Mouse (Mus musculus) midbrain, embryonic 16.5 days (tissue): ENCODE results near the gene Tapbp. TPM values are rescaled to one million over a fixed set of nuclear protein-coding genes. Genes with fewer than 3 reads are reported as not detected.

ENCODE experiments used
- ATAC-seq: fragments of 200-750 bp; cut with Nextera tagmentation; 2 replicates; pipeline ENCODE4 v1.8.0; 2017; ENCODE audit warnings: moderate TSS enrichment
- H3K27ac ChIP-seq: fragments of 300-500 bp; sonication (generic); 2 replicates; pipeline ENCODE4 v1.5.1; 2014; ENCODE audit warnings: mild to moderate bottlenecking, low read length, mixed read lengths
- H3K27me3 ChIP-seq: fragments of 300-500 bp; sonication (generic); 2 replicates; pipeline ENCODE4 v1.6.1; 2014; ENCODE audit warnings: low read depth, low read length, mixed read lengths; ENCODE audit not compliant: control insufficient read depth, insufficient read depth
- H3K36me3 ChIP-seq: fragments of 300-500 bp; sonication (generic); 2 replicates; pipeline ENCODE4 v1.6.1; 2014; ENCODE audit warnings: mild to moderate bottlenecking, low read length, moderate library complexity, mixed read lengths; ENCODE audit not compliant: control insufficient read depth, insufficient read depth
- H3K4me1 ChIP-seq: fragments of 300-500 bp; sonication (generic); 2 replicates; pipeline ENCODE4 v1.6.1; 2014; ENCODE audit warnings: mild to moderate bottlenecking, low read length, mixed read lengths; ENCODE audit not compliant: control insufficient read depth, insufficient read depth
- H3K4me2 ChIP-seq: fragments of 300-500 bp; sonication (generic); 2 replicates; pipeline ENCODE4 v1.6.1; 2014; ENCODE audit warnings: mild to moderate bottlenecking, low read length, mixed read lengths
- H3K4me3 ChIP-seq: fragments of 300-500 bp; sonication (generic); 2 replicates; pipeline ENCODE4 v1.5.1; 2014; ENCODE audit warnings: low read depth, mild to moderate bottlenecking, low read length, moderate library complexity, mixed read lengths
- H3K9ac ChIP-seq: fragments of 300-500 bp; sonication (generic); 2 replicates; pipeline ENCODE4 v1.6.1; 2014; ENCODE audit warnings: low read depth, low read length, mixed read lengths
- H3K9me3 ChIP-seq: fragments of 300-500 bp; sonication (generic); replicated peaks from 2 replicates; pipeline ENCODE4 v1.6.1; 2014; ENCODE audit warnings: mild to moderate bottlenecking, low read length, mixed read lengths; ENCODE audit not compliant: control insufficient read depth, poor library complexity, severe bottlenecking
- WGBS: fragments of 180-500 bp; shearing (Covaris S2); extraction: QIAGEN DNeasy Blood & Tissue Kit; methylation state at CpG from one replicate; pipeline ENCODE4 v1.1.7; 2014; 5-methylcytosine and 5-hydroxymethylcytosine counted together
- polyA plus RNA-seq: library from polyadenylated mRNA; unstranded; fragments of >200 nt; fragmentation: Nextera tagmentation; extraction: Ambion mirVana; gene quantifications from 2 replicates; pipeline ENCODE4 v1.2.1, GENCODE M21; 2015

Tapbp gene
- polyA plus RNA-seq, 1 experiment from 2014 or later: 26.1 TPM

DNA sequence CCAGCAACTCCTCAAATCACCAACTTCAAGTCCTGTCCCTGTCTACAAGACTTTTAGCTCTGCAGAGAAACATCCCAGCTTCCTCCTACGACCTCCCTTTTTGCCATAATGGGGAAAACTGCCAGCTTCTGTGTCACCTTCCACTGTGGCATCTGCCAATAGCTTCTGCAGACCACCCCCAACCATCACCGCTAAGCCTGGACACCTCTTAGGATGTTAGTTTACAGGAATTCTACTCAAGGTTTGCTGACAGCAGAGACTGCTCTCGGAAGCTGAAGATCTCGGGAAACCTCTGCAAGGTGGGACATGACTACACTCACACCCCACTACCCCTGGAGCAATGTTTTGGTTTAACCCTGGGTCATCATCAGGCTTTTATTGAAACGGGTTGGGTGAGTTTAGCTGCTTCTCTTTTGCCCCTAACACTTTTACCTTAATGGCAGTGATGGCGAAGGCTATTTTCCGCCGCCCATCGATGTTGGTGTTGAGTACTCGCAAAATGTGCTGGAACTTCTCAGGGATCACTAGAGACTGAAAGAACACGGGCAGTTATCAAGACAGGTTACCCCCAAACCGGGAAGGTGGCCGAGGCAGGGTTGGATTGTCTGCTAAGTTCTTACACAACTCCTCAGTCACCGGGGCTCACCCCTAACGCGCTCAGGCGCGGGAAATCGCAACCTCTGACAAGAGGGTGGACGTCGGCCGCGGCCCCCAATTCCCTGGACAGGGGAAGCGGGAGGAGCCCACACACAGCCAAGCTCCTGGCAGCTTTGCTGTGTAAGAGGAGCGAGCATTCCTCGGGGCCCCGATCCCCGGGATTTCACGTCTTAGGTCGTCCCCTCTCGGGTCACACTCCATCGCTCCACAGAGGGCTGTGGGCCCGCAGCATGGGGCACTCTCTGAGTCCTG lies 39.2 kb downstream of the Tapbp start:
- peaks cover 51% of the 10 kb centered on the region for H3K4me1 ChIP-seq

DNA sequence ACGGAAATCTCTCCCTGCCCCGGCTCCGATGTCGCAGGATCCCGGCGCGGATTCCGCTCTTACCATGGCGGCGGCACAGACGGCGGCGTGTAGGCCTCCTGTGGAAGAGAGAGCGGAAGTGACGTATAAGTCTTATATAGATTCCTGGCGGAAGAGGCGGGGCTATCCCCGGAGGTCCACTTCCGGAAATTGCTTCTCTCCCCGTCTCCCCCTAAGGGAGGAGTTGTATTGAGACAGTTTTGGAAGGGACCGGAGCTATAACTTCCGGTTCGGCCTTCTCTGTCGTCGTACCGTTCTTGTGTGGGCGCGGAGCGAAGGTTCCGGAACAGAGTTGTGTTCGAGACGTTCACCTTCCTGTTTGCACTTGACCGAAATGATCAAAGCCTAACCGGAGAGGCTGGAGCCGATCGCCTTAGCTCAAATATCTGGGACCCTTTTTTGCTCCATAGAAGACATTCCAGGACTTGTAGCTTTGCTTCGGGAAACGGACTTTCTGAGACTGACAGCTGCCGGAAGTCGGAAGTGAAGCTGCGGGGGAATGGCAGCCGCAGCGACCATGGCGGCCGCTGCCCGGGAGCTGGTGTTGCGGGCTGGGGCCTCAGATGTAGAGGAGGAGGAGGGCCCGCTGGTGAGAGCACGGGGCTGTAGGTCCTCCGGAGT lies 40.0 kb downstream of the Tapbp start, which contains the start of the genes Vps52 and Rps18:
Vps52 (plus strand) TSS at position 258 of the 660 bp plus-strand sequence.
Rps18 (minus strand) TSS at position 447 of the 660 bp plus-strand sequence.
- peaks cover 43% of the 10 kb centered on the region for H3K4me1 ChIP-seq
- peak within 1 kb of the TSS; percentile 88 for H3K4me3 ChIP-seq
- no peaks in the 10 kb centered on the region for H3K27me3 ChIP-seq
- no peaks in the 10 kb centered on the region for H3K9me3 ChIP-seq
- WGBS: under 1% methylated on average over 50 of the region's 50 CpGs
- H3K27ac ChIP-seq: peak within 1 kb of the TSS; percentile 94
- ATAC-seq: peak; percentile 84
- H3K4me2 ChIP-seq: peak within 1 kb of the TSS; percentile 97
- H3K9ac ChIP-seq: peak within 1 kb of the TSS; percentile 94
- peaks cover 20% of the 10 kb centered on the region; the same call in 1 of the 2 replicates for H3K36me3 ChIP-seq

More for the DNA sequence above, 39.2 kb downstream of the Tapbp start:
- ATAC-seq: peak; percentile 58
- WGBS: under 1% methylated on average over 33 of the region's 33 CpGs
- peak overlapping the region; percentile 94 for H3K9ac ChIP-seq
- peak overlapping the region; percentile 87 for H3K27ac ChIP-seq
- H3K27me3 ChIP-seq: no peaks in the 10 kb centered on the region
- H3K36me3 ChIP-seq: peaks cover 19% of the 10 kb centered on the region; the same call in 1 of the 2 replicates
- no peaks in the 10 kb centered on the region for H3K9me3 ChIP-seq
- peak overlapping the region; percentile 88 for H3K4me3 ChIP-seq
- H3K4me2 ChIP-seq: peak overlapping the region; percentile 97

DNA sequence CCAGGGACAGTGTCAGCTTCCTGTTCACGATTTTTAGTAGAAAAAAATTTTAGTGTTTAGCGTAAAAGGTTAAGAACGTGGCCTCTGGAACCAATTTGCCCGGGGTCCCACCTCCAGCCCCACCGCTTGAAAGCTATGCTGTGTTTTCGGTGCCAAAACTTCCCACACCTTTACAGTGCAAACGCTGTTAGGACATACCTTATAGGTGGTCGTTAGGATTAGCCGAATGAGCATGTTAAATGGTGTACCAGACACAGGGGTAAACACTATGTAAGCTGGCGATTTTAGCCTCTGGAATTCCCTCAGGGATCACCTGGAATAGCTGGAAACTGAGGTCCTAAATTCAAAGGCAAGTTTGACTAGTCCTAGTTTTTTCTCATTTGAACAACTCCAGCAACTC lies 40.6 kb downstream of the Tapbp start:
- Histone ChIP-seq H3K4me3 (peak overlapping the region; percentile 88), H3K27ac (peak overlapping the region; percentile 94), H3K36me3 (peaks cover 26% of the 10 kb centered on the region; the same call in 1 of the 2 replicates), H3K9me3 (no peaks in the 10 kb centered on the region), H3K27me3 (no peaks in the 10 kb centered on the region), H3K4me1 (peaks cover 41% of the 10 kb centered on the region), H3K4me2 (peak overlapping the region; percentile 82), H3K9ac (peak overlapping the region; percentile 87)
- 9% methylated on average over 10 of the region's 10 CpGs for WGBS
- ATAC-seq: no peak

DNA sequence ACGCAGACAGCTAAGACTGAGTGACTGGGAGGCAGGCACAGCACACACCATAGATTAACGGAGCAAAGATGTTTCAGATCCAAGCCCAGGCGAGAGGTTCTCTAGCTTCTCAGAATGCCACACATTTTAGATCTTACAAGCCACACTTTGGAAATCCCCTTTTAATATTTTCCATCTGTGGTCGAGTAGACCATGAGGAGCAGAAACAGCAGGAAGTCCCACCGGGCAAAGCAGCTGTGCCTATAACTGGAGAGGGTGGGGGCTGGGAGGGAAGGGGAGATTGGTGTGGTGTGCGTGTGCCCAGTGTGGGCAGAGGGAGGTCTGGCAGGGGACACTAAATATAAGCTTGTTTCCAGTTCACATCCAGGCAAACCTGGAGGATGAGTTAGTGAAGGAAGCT lies 41.8 kb downstream of the Tapbp start:
- no peak for ATAC-seq
- Histone ChIP-seq H3K9ac (no peak overlapping the region), H3K9me3 (no peaks in the 10 kb centered on the region), H3K27ac (no peak overlapping the region), H3K4me2 (no peak overlapping the region), H3K36me3 (peaks cover 31% of the 10 kb centered on the region), H3K4me1 (peaks cover 31% of the 10 kb centered on the region), H3K27me3 (no peaks in the 10 kb centered on the region), H3K4me3 (no peak overlapping the region)
- WGBS: 88% methylated on average over 6 of the region's 6 CpGs

DNA sequence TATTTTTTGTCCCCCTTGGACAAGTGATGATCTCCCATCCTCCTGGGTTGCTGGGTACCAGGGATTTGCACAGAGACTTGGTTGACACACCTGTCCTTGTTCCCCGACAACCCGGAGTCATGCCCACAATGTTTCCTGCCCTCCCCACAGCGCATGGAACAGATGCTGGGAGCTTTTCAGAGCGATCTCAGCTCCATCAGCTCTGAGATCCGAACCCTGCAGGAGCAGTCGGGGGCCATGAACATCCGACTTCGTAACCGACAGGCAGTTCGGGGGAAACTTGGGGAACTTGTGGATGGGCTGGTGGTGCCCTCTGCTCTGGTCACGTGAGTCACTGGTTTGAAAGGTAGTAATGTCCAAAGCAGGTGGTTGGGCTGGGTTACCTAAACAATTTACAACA lies 42.8 kb downstream of the Tapbp start:
- Histone ChIP-seq H3K9me3 (no peaks in the 10 kb centered on the region), H3K4me3 (no peak overlapping the region), H3K4me1 (peaks cover 22% of the 10 kb centered on the region), H3K9ac (no peak overlapping the region), H3K36me3 (peaks cover 30% of the 10 kb centered on the region), H3K27me3 (no peaks in the 10 kb centered on the region), H3K4me2 (no peak overlapping the region), H3K27ac (no peak overlapping the region)
- WGBS: 97% methylated on average over 11 of the region's 11 CpGs
- ATAC-seq: no peak

DNA sequence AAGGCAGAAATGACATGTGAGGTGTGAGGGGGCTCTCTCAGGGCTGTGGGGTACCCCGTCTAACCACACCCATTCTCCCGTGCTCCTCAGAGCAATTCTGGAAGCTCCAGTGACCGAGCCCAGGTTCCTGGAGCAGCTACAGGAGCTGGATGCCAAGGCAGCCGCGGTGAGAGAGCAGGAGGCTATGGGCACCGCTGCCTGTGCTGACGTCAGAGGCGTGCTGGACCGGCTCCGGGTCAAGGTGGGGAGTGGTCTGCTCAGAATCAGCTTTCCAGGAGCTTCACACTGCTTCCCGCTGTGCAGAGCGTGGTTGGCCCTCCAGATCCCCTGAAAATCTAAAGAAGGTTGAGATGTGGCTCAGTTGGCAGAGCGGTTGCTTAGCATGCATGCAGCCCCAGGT lies 43.4 kb downstream of the Tapbp start:
- WGBS: 96% methylated on average over 13 of the region's 13 CpGs

DNA sequence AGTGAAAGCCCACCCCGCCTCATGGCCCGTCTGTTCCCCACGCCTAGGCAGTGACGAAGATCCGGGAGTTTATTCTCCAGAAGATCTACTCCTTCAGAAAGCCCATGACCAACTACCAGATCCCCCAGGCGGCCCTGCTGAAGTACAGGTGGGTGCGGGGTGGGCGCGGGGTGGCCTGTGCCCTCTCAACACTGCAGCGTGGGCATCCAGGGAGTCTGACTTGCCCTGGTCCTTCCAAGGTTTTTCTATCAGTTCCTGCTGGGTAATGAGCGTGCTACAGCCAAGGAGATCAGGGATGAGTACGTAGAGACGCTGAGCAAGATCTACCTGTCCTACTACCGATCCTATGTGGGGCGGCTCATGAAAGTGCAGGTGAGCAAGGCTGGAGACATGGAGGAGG lies 44.2 kb downstream of the Tapbp start:
- no peak for ATAC-seq
- Histone ChIP-seq H3K27me3 (no peaks in the 10 kb centered on the region), H3K9me3 (no peaks in the 10 kb centered on the region), H3K9ac (no peak overlapping the region), H3K27ac (no peak overlapping the region), H3K4me3 (no peak overlapping the region), H3K4me1 (peaks cover 9% of the 10 kb centered on the region), H3K4me2 (no peak overlapping the region), H3K36me3 (peaks cover 31% of the 10 kb centered on the region)
- 94% methylated on average over 15 of the region's 15 CpGs for WGBS

More for the DNA sequence above, 43.4 kb downstream of the Tapbp start:
- Histone ChIP-seq H3K27me3 (no peaks in the 10 kb centered on the region), H3K4me1 (peaks cover 16% of the 10 kb centered on the region), H3K27ac (no peak overlapping the region), H3K4me3 (no peak overlapping the region), H3K36me3 (peaks cover 30% of the 10 kb centered on the region), H3K9me3 (no peaks in the 10 kb centered on the region), H3K9ac (no peak overlapping the region), H3K4me2 (no peak overlapping the region)
- no peak for ATAC-seq

DNA sequence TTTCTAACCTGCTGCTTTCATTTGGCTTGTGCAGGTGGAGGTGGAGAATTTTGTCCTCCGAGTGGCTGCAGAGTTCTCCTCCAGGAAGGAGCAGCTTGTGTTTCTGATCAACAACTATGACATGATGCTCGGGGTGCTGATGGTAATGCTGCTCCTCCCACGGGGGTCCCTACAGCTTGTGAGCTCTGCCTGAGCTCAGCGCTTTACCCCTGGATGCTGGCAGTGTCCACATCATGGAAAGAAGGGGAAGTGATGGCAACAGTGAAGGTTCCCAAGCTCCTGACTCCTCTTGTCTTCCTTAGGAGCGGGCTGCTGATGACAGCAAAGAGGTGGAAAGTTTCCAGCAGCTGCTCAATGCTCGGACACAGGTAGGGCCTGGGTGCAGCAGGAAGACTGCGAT lies 47.2 kb downstream of the Tapbp start:
- Histone ChIP-seq H3K9ac (no peak overlapping the region), H3K4me1 (no peaks in the 10 kb centered on the region; the same call in 1 of the 2 replicates), H3K27ac (no peak overlapping the region), H3K4me3 (no peak overlapping the region), H3K27me3 (no peaks in the 10 kb centered on the region), H3K4me2 (no peak overlapping the region), H3K9me3 (no peaks in the 10 kb centered on the region), H3K36me3 (peaks cover 44% of the 10 kb centered on the region)
- no peak for ATAC-seq
- WGBS: 90% methylated on average over 7 of the region's 7 CpGs
